Mouse (Mus musculus): ENCODE results near the gene Fam122a. TPM values are rescaled to one million over a fixed set of nuclear protein-coding genes. Genes with fewer than 3 reads are reported as not detected.

The Fam122a gene
- polyA plus RNA-seq, 1 experiment = 17.6 TPM

DNA sequence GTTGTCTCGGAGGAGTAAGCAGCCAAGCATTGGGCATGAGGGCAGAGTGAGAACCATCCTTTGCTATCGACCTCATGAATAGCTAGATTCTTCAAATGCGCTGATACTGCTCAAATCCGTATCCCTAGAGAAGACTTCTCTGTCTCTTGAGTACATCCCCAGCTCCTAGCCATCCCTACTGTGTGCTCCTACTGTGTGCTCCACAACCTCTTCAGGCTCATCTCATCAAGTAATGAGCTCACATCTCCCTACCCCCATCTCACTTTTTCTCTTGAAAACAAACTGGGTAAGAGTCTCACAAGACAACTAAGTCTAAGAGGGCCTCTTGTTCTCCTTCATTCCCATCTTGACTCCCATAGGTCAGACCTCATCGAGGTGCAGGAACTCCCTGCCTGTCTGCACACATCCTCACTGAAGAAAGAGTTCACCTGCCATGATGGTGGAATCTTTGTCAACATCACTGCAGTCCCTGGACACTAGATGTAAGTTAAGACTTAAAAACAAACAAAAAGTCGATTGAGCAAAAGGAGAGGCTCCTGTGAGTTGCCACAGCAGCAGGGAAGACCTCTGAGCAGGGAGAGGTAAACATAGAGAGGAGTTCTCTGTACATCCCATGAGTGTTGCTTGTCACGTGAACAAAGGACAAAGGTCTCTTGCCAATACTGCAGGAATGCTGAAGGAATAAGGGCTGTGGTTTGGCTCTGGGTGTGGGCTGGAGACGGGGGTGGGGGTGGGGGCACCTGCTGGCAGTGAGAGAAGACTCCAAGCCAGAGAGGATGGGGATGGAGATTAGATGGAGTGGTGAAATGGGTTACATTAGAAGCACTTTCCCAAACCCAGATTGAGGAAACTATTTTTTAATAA lies 9.5 kb upstream of the Fam122a start:
- H3K79me2 ChIP-seq (ENCODE audit: control insufficient read depth, insufficient read depth) = no peaks in the 10 kb centered on the region
- H3K27me3 ChIP-seq (ENCODE audit: control insufficient read depth, insufficient read depth, insufficient read length) = peaks cover 3% of the 10 kb centered on the region
- no peaks in the 10 kb centered on the region for H3K36me3 ChIP-seq (ENCODE audit: control insufficient read depth, insufficient read depth)
- no peaks in the 10 kb centered on the region for H3K79me3 ChIP-seq (ENCODE audit: low read depth)
- no peak for TF ChIP-seq MYOD1 (IDR thresholded peaks at IDR 0.05; ENCODE audit: control insufficient read depth, insufficient read length, low read depth)
- TF ChIP-seq CEBPB (IDR thresholded peaks at IDR 0.05; ENCODE audit: low read depth) = no peak
- no peak for TF ChIP-seq USF1 (IDR thresholded peaks at IDR 0.05; ENCODE audit: low read depth)
- no peak for TF ChIP-seq FOSL1 (IDR thresholded peaks at IDR 0.05; ENCODE audit: insufficient read depth, low read length, poor library complexity, severe bottlenecking)
- TF ChIP-seq MAX (IDR thresholded peaks at IDR 0.05) = no peak
- TF ChIP-seq MYOG (IDR thresholded peaks at IDR 0.05; ENCODE audit: control insufficient read depth, extremely low read depth, insufficient read length) = no peak
- no peak for TF ChIP-seq CTCF (IDR thresholded peaks at IDR 0.05; ENCODE audit: control insufficient read depth, insufficient read depth, insufficient read length)
- H3ac ChIP-seq (ENCODE audit: control insufficient read depth, insufficient read length, low read depth) = no peak overlapping the region
- H3K4me3 ChIP-seq (ENCODE audit: insufficient read depth, poor library complexity, severe bottlenecking) = no peak overlapping the region

DNA sequence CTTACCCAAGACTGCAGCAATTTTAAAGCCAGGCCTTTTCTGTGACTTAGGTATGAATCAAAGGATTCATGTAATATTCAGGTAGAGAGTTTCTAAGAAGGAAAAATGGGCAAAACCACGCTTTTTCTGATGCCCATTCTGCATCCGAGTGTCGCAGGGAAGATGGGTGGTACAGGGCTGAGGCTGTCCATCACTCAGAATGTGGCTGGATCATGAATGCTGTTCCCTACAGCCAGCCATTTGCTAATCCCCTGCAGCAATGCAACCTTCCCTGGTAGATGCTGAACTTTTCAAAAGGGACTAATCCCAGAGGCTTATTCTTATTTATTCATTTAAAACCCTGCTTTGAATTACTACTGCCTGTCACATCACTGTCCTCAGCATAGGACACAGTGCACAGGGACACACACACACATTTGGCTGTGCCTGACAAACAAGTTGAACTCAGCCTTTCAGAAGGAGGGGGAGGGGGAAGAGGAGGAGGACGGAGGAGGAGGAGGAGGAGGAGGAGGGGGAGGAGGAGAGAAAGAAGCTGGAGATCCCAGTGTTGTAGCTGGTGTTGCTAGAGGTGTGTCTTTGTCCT lies 7.5 kb upstream of the Fam122a start:
- no peaks in the 10 kb centered on the region for H3K79me2 ChIP-seq (ENCODE audit: control insufficient read depth, insufficient read depth)
- no peaks in the 10 kb centered on the region for H3K36me3 ChIP-seq (ENCODE audit: control insufficient read depth, insufficient read depth)
- no peak for TF ChIP-seq MAX (IDR thresholded peaks at IDR 0.05)
- no peak for TF ChIP-seq MYOG (IDR thresholded peaks at IDR 0.05; ENCODE audit: control insufficient read depth, extremely low read depth, insufficient read length)
- TF ChIP-seq MYOD1 (IDR thresholded peaks at IDR 0.05; ENCODE audit: control insufficient read depth, insufficient read length, low read depth) = no peak
- H3K4me3 ChIP-seq (ENCODE audit: insufficient read depth, poor library complexity, severe bottlenecking) = no peak overlapping the region
- no peak overlapping the region for H3ac ChIP-seq (ENCODE audit: control insufficient read depth, insufficient read length, low read depth)
- H3K27me3 ChIP-seq (ENCODE audit: control insufficient read depth, insufficient read depth, insufficient read length) = peaks cover 3% of the 10 kb centered on the region
- H3K79me3 ChIP-seq (ENCODE audit: low read depth) = no peaks in the 10 kb centered on the region

DNA sequence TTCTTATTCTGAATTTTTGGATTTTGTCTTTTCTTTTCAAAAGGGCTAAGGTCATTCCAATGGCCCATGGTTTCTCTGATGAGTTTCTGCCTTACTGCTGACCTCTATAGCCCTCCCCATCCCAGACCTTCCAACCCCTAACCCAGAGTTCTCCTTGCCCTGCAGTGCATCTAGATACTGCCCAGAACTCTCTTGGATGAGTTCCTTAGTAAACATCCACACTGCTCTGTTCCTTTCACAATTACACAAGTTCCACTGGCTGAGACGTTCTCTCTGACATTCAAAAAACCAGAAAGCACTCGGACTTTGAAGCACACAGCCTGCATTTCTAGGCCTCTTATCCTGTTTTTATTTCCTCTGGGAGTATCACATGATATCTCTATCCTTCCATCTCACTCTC lies 3.8 kb upstream of the Fam122a start:
- no peak overlapping the region for H3ac ChIP-seq (ENCODE audit: control insufficient read depth, insufficient read length, low read depth)
- TF ChIP-seq CEBPB (IDR thresholded peaks at IDR 0.05; ENCODE audit: low read depth) (no peak), CTCF (IDR thresholded peaks at IDR 0.05; ENCODE audit: control insufficient read depth, insufficient read depth, insufficient read length) (no peak), FOSL1 (IDR thresholded peaks at IDR 0.05; ENCODE audit: insufficient read depth, low read length, poor library complexity, severe bottlenecking) (no peak), MYOG (IDR thresholded peaks at IDR 0.05; ENCODE audit: control insufficient read depth, extremely low read depth, insufficient read length) (no peak), MYOD1 (IDR thresholded peaks at IDR 0.05; ENCODE audit: control insufficient read depth, insufficient read length, low read depth) (no peak), USF1 (IDR thresholded peaks at IDR 0.05; ENCODE audit: low read depth) (no peak), MAX (IDR thresholded peaks at IDR 0.05) (no peak)
- H3K36me3 ChIP-seq (ENCODE audit: control insufficient read depth, insufficient read depth) = no peaks in the 10 kb centered on the region

DNA sequence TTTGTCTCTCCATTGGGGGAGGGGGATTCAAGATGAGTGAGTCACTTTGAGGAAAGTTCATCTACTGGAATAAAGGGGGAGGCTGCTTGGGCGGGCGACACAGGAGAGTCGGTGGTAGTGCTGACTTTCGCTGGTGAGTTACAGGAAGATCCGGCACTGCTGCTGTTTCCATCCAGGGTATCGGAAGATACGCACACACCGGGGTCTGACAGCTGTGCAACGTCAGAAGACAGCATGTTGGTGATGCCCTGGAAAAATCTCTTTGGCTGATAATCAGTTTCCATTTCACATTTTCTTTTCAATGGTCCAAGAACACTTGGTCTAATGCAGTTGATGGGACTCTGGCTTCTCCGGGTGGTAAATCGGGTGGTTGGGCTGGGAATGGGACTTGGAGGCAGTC lies 695 bp downstream of the Fam122a start:
- Histone ChIP-seq H3K27me3 (ENCODE audit: control insufficient read depth, insufficient read depth, insufficient read length) (no peaks in the 10 kb centered on the region), H3K4me3 (ENCODE audit: insufficient read depth, poor library complexity, severe bottlenecking) (peak overlapping the region; percentile 51), H3ac (ENCODE audit: control insufficient read depth, insufficient read length, low read depth) (peak overlapping the region; percentile 91), H3K79me3 (ENCODE audit: low read depth) (peaks cover 7% of the 10 kb centered on the region), H3K79me2 (ENCODE audit: control insufficient read depth, insufficient read depth) (peaks cover 16% of the 10 kb centered on the region), H3K36me3 (ENCODE audit: control insufficient read depth, insufficient read depth) (no peaks in the 10 kb centered on the region)
- TF ChIP-seq CTCF (IDR thresholded peaks at IDR 0.05; ENCODE audit: control insufficient read depth, insufficient read depth, insufficient read length) (no peak), CEBPB (IDR thresholded peaks at IDR 0.05; ENCODE audit: low read depth) (no peak), MYOG (IDR thresholded peaks at IDR 0.05; ENCODE audit: control insufficient read depth, extremely low read depth, insufficient read length) (no peak), FOSL1 (IDR thresholded peaks at IDR 0.05; ENCODE audit: insufficient read depth, low read length, poor library complexity, severe bottlenecking) (no peak), USF1 (IDR thresholded peaks at IDR 0.05; ENCODE audit: low read depth) (no peak), MYOD1 (IDR thresholded peaks at IDR 0.05; ENCODE audit: control insufficient read depth, insufficient read length, low read depth) (no peak), MAX (IDR thresholded peaks at IDR 0.05) (no peak)

More for the DNA sequence above, 3.8 kb upstream of the Fam122a start:
- no peak overlapping the region for H3K4me3 ChIP-seq (ENCODE audit: insufficient read depth, poor library complexity, severe bottlenecking)
- H3K79me2 ChIP-seq (ENCODE audit: control insufficient read depth, insufficient read depth) = peaks cover 13% of the 10 kb centered on the region
- peaks cover 3% of the 10 kb centered on the region for H3K27me3 ChIP-seq (ENCODE audit: control insufficient read depth, insufficient read depth, insufficient read length)
- peaks cover 7% of the 10 kb centered on the region for H3K79me3 ChIP-seq (ENCODE audit: low read depth)

GRCm38 (mm10) chr19:24475281-24475680 lies 1.9 kb downstream of the Fam122a start:
- no peaks in the 10 kb centered on the region for H3K36me3 ChIP-seq (ENCODE audit: control insufficient read depth, insufficient read depth)
- H3ac ChIP-seq (ENCODE audit: control insufficient read depth, insufficient read length, low read depth) = no peak overlapping the region
- H3K4me3 ChIP-seq (ENCODE audit: insufficient read depth, poor library complexity, severe bottlenecking) = no peak overlapping the region
- H3K27me3 ChIP-seq (ENCODE audit: control insufficient read depth, insufficient read depth, insufficient read length) = no peaks in the 10 kb centered on the region
- H3K79me3 ChIP-seq (ENCODE audit: low read depth) = peaks cover 7% of the 10 kb centered on the region
- peaks cover 16% of the 10 kb centered on the region for H3K79me2 ChIP-seq (ENCODE audit: control insufficient read depth, insufficient read depth)
- no peak for TF ChIP-seq FOSL1 (IDR thresholded peaks at IDR 0.05; ENCODE audit: insufficient read depth, low read length, poor library complexity, severe bottlenecking)
- no peak for TF ChIP-seq MYOD1 (IDR thresholded peaks at IDR 0.05; ENCODE audit: control insufficient read depth, insufficient read length, low read depth)
- no peak for TF ChIP-seq CTCF (IDR thresholded peaks at IDR 0.05; ENCODE audit: control insufficient read depth, insufficient read depth, insufficient read length)

Data from C2C12 (cell line).